Mouse (Mus musculus) gastrocnemius, adult 2 months (tissue): ENCODE measurements at regions not wholly inside any gene's neighbourhood (a gene's known extent, or its start where the extent isn't known, plus 50 kb on each side); places are given as distances from the start of the nearest gene placed in this dataset.

ENCODE experiments used
- DNase-seq: peaks from one replicate; pipeline ENCODE4 v3.0.0; 2022
- H3K27ac ChIP-seq: fragments of 200-600 bp; 2 replicates; pipeline ENCODE4 v1.8.1; 2022; ENCODE audit warnings: mild to moderate bottlenecking
- H3K4me3 ChIP-seq: fragments of 200-600 bp; 2 replicates; pipeline ENCODE4 v1.8.1; 2022; ENCODE audit warnings: mild to moderate bottlenecking, moderate library complexity
- CTCF ChIP-seq: fragments of 200-600 bp; IDR thresholded peaks from 2 replicates; pipeline ENCODE4 v1.8.1; 2022; ENCODE audit warnings: antibody characterized with exemption, mild to moderate bottlenecking, moderate library complexity
- intact Hi-C: fragments of 180-260 bp; cut with DNase I; formaldehyde crosslinking; loops from one replicate; pipeline ENCODE4 v1.15.1; 2025

GRCm38 (mm10) chr13:29136231-29136630, 182.7 kb upstream of the Sox4 start:
- no peak for DNase-seq
- Histone ChIP-seq H3K4me3 (no peak overlapping the region), H3K27ac (no peak overlapping the region)
- TF ChIP-seq CTCF = no peak
- intact Hi-C loops = no loop called here

GRCm38 (mm10) chr13:29127499-29127898, 174.0 kb upstream of the Sox4 start:
- Histone ChIP-seq H3K27ac (no peak overlapping the region), H3K4me3 (no peak overlapping the region)
- intact Hi-C loops = no loop called here
- DNase-seq = no peak
- no peak for TF ChIP-seq CTCF

- Histone ChIP-seq H3K27ac (no peak overlapping the region), H3K4me3 (no peak overlapping the region)
- intact Hi-C loops = no loop called here
- no peak for DNase-seq
- TF ChIP-seq CTCF = no peak
Observed at GRCm38 (mm10) chr13:29123477-29123876, 170.0 kb upstream of the Sox4 start.

- no peak for DNase-seq
- no peak overlapping the region for H3K4me3 ChIP-seq
- no peak overlapping the region for H3K27ac ChIP-seq
- intact Hi-C loops = no loop called here
- no peak for TF ChIP-seq CTCF
Observed at GRCm38 (mm10) chr13:29121121-29121520, 167.6 kb upstream of the Sox4 start.

GRCm38 (mm10) chr13:29119357-29119756, 165.8 kb upstream of the Sox4 start:
- no peak for DNase-seq
- no peak for TF ChIP-seq CTCF
- no peak overlapping the region for H3K27ac ChIP-seq
- no peak overlapping the region for H3K4me3 ChIP-seq
- intact Hi-C loops = no loop called here

GRCm38 (mm10) chr13:29114998-29115495, 161.5 kb upstream of the Sox4 start:
- no peak for TF ChIP-seq CTCF
- intact Hi-C loops = no loop called here
- DNase-seq = no peak
- Histone ChIP-seq H3K27ac (no peak overlapping the region), H3K4me3 (no peak overlapping the region)

GRCm38 (mm10) chr13:29110127-29110526, 156.6 kb upstream of the Sox4 start:
- intact Hi-C loops = no loop called here
- peak; percentile 75 for DNase-seq
- H3K4me3 ChIP-seq = no peak overlapping the region
- no peak for TF ChIP-seq CTCF
- H3K27ac ChIP-seq = no peak overlapping the region

GRCm38 (mm10) chr13:29109064-29109856, 155.7 kb upstream of the Sox4 start:
- Histone ChIP-seq H3K27ac (no peak overlapping the region), H3K4me3 (peak overlapping the region; percentile 24; the same call in 1 of the 2 replicates)
- intact Hi-C loops = no loop called here
- DNase-seq = peak; percentile 35
- no peak for TF ChIP-seq CTCF

- no peak for DNase-seq
- no peak for TF ChIP-seq CTCF
- intact Hi-C loops = no loop called here
- H3K27ac ChIP-seq = no peak overlapping the region
- H3K4me3 ChIP-seq = no peak overlapping the region
Observed at GRCm38 (mm10) chr13:29108214-29108613, 154.7 kb upstream of the Sox4 start.

- no peak for TF ChIP-seq CTCF
- DNase-seq = no peak
- Histone ChIP-seq H3K4me3 (no peak overlapping the region), H3K27ac (no peak overlapping the region)
- intact Hi-C loops = no loop called here
Observed at GRCm38 (mm10) chr13:29092166-29092565, 138.7 kb upstream of the Sox4 start.

- intact Hi-C loops = no loop called here
- no peak for DNase-seq
- Histone ChIP-seq H3K27ac (no peak overlapping the region), H3K4me3 (no peak overlapping the region)
- TF ChIP-seq CTCF = no peak
Observed at GRCm38 (mm10) chr13:29086854-29087253, 133.3 kb upstream of the Sox4 start.

- H3K27ac ChIP-seq = no peak overlapping the region
- intact Hi-C loops = no loop called here
- no peak for TF ChIP-seq CTCF
- DNase-seq = no peak
- H3K4me3 ChIP-seq = no peak overlapping the region
Observed at GRCm38 (mm10) chr13:29081064-29081463, 127.6 kb upstream of the Sox4 start.

- H3K27ac ChIP-seq = no peak overlapping the region
- intact Hi-C loops = no loop called here
- no peak overlapping the region for H3K4me3 ChIP-seq
- TF ChIP-seq CTCF = no peak
- DNase-seq = no peak
Observed at GRCm38 (mm10) chr13:29079841-29080240, 126.3 kb upstream of the Sox4 start.

- DNase-seq = no peak
- intact Hi-C loops = no loop called here
- no peak for TF ChIP-seq CTCF
- Histone ChIP-seq H3K4me3 (no peak overlapping the region), H3K27ac (no peak overlapping the region)
Observed at GRCm38 (mm10) chr13:29073630-29074029, 120.1 kb upstream of the Sox4 start.
